Mouse (Mus musculus): ENCODE data around the gene Armc2. TPM values are rescaled to one million over a fixed set of nuclear protein-coding genes. Genes with fewer than 3 reads are reported as not detected.

Armc2 gene
- total RNA-seq, 1 experiment = 1.0 TPM

- no peak for DNase-seq (ENCODE audit: low read depth, low spot score)
- Histone ChIP-seq H3K36me3 (ENCODE audit: control insufficient read depth, insufficient read depth, low read length, poor library complexity, severe bottlenecking) (no peaks in the 10 kb centered on the region), H3K4me1 (ENCODE audit: control insufficient read depth in 2 of 2, insufficient read depth in 2 of 2, low read length in 2 of 2, poor library complexity in 1 of 2) (no peaks in the 10 kb centered on the region), H3K9ac (ENCODE audit: insufficient read depth, low read depth, low read length, poor library complexity, severe bottlenecking) (no peak overlapping the region), H3K4me3 (ENCODE audit: insufficient read depth in 1 of 2, low read depth in 1 of 2, low read length in 2 of 2, poor library complexity in 1 of 2, severe bottlenecking in 1 of 2) (no peak overlapping the region), H3K27ac (ENCODE audit: insufficient read depth, low read depth, low read length, poor library complexity, severe bottlenecking) (no peak overlapping the region), H3K9me3 (ENCODE audit: control insufficient read depth, insufficient read depth, low read depth, low read length) (no peaks in the 10 kb centered on the region)
- no peak for TF ChIP-seq MAFK (IDR thresholded peaks at IDR 0.05; ENCODE audit: insufficient read depth, low read depth, low read length)
- in situ Hi-C loops (cut with MboI; ENCODE audit: low sequenced_read_pairs in 2 of 2, unreplicated experiment in 2 of 2) = no loop called here
Observed at GRCm38 (mm10) chr10:41978403-41979234, 39.6 kb downstream of the Armc2 start.

- H3K9ac ChIP-seq (ENCODE audit: insufficient read depth, low read depth, low read length, poor library complexity, severe bottlenecking) = no peak overlapping the region
- TF ChIP-seq ZNF384 (IDR thresholded peaks at IDR 0.05; ENCODE audit: low read depth, low read length) = no peak
- TF ChIP-seq HCFC1 (IDR thresholded peaks at IDR 0.05; ENCODE audit: borderline replicate concordance, insufficient read depth, low read length) = no peak
- no peak for TF ChIP-seq MAFK (IDR thresholded peaks at IDR 0.05; ENCODE audit: insufficient read depth, low read depth, low read length)
- no peak for TF ChIP-seq CHD2 (IDR thresholded peaks at IDR 0.05; ENCODE audit: low read depth, low read length)
- TF ChIP-seq ZC3H11A (IDR thresholded peaks at IDR 0.05; ENCODE audit: borderline replicate concordance, low read depth, low read length) = no peak
- H3K27ac ChIP-seq (ENCODE audit: insufficient read depth, low read depth, low read length, poor library complexity, severe bottlenecking) = no peak overlapping the region
- H3K9me3 ChIP-seq (ENCODE audit: control insufficient read depth, insufficient read depth, low read depth, low read length) = no peaks in the 10 kb centered on the region
- in situ Hi-C loops (cut with MboI; ENCODE audit: low sequenced_read_pairs in 2 of 2, unreplicated experiment in 2 of 2) = no loop called here
- no peaks in the 10 kb centered on the region for H3K36me3 ChIP-seq (ENCODE audit: control insufficient read depth, insufficient read depth, low read length, poor library complexity, severe bottlenecking)
- H3K4me1 ChIP-seq (ENCODE audit: control insufficient read depth in 2 of 2, insufficient read depth in 2 of 2, low read length in 2 of 2, poor library complexity in 1 of 2) = no peaks in the 10 kb centered on the region
- no peak overlapping the region for H3K4me3 ChIP-seq (ENCODE audit: insufficient read depth in 1 of 2, low read depth in 1 of 2, low read length in 2 of 2, poor library complexity in 1 of 2, severe bottlenecking in 1 of 2)
- no peak for DNase-seq (ENCODE audit: low read depth, low spot score)
Observed at GRCm38 (mm10) chr10:41972676-41973075, 45.6 kb downstream of the Armc2 start.

GRCm38 (mm10) chr10:41967915-41968635 is 50.2 kb downstream of the Armc2 start:
- Histone ChIP-seq H3K4me1 (ENCODE audit: control insufficient read depth in 2 of 2, insufficient read depth in 2 of 2, low read length in 2 of 2, poor library complexity in 1 of 2) (no peaks in the 10 kb centered on the region), H3K9ac (ENCODE audit: insufficient read depth, low read depth, low read length, poor library complexity, severe bottlenecking) (no peak overlapping the region), H3K36me3 (ENCODE audit: control insufficient read depth, insufficient read depth, low read length, poor library complexity, severe bottlenecking) (no peaks in the 10 kb centered on the region), H3K27ac (ENCODE audit: insufficient read depth, low read depth, low read length, poor library complexity, severe bottlenecking) (no peak overlapping the region), H3K4me3 (ENCODE audit: insufficient read depth in 1 of 2, low read depth in 1 of 2, low read length in 2 of 2, poor library complexity in 1 of 2, severe bottlenecking in 1 of 2) (no peak overlapping the region), H3K9me3 (ENCODE audit: control insufficient read depth, insufficient read depth, low read depth, low read length) (no peaks in the 10 kb centered on the region)
- in situ Hi-C loops (cut with MboI; ENCODE audit: low sequenced_read_pairs in 2 of 2, unreplicated experiment in 2 of 2) = no loop called here
- no peak for DNase-seq (ENCODE audit: low read depth, low spot score)
- TF ChIP-seq HCFC1 (IDR thresholded peaks at IDR 0.05; ENCODE audit: borderline replicate concordance, insufficient read depth, low read length) (no peak), MAFK (IDR thresholded peaks at IDR 0.05; ENCODE audit: insufficient read depth, low read depth, low read length) (no peak), CHD2 (IDR thresholded peaks at IDR 0.05; ENCODE audit: low read depth, low read length) (no peak), ZC3H11A (IDR thresholded peaks at IDR 0.05; ENCODE audit: borderline replicate concordance, low read depth, low read length) (no peak), ZNF384 (IDR thresholded peaks at IDR 0.05; ENCODE audit: low read depth, low read length) (no peak)

GRCm38 (mm10) chr10:41962725-41963124 is 55.5 kb downstream of the Armc2 start:
- 0 out of 2 replicates have a peak, but pooled peaks cover 2% of the 10 kb centered on the region for H3K36me3 ChIP-seq (ENCODE audit: control insufficient read depth, insufficient read depth, low read length, poor library complexity, severe bottlenecking)
- no peaks in the 10 kb centered on the region for H3K4me1 ChIP-seq (ENCODE audit: control insufficient read depth in 2 of 2, insufficient read depth in 2 of 2, low read length in 2 of 2, poor library complexity in 1 of 2)
- TF ChIP-seq ZNF384 (IDR thresholded peaks at IDR 0.05; ENCODE audit: low read depth, low read length) = no peak
- no peak for TF ChIP-seq MAFK (IDR thresholded peaks at IDR 0.05; ENCODE audit: insufficient read depth, low read depth, low read length)
- TF ChIP-seq HCFC1 (IDR thresholded peaks at IDR 0.05; ENCODE audit: borderline replicate concordance, insufficient read depth, low read length) = no peak
- TF ChIP-seq CHD2 (IDR thresholded peaks at IDR 0.05; ENCODE audit: low read depth, low read length) = no peak
- TF ChIP-seq ZC3H11A (IDR thresholded peaks at IDR 0.05; ENCODE audit: borderline replicate concordance, low read depth, low read length) = no peak
- no peak overlapping the region for H3K4me3 ChIP-seq (ENCODE audit: insufficient read depth in 1 of 2, low read depth in 1 of 2, low read length in 2 of 2, poor library complexity in 1 of 2, severe bottlenecking in 1 of 2)
- no peak overlapping the region for H3K27ac ChIP-seq (ENCODE audit: insufficient read depth, low read depth, low read length, poor library complexity, severe bottlenecking)
- no peak overlapping the region for H3K9ac ChIP-seq (ENCODE audit: insufficient read depth, low read depth, low read length, poor library complexity, severe bottlenecking)
- in situ Hi-C loops (cut with MboI; ENCODE audit: low sequenced_read_pairs in 2 of 2, unreplicated experiment in 2 of 2) = no loop called here
- no peaks in the 10 kb centered on the region for H3K9me3 ChIP-seq (ENCODE audit: control insufficient read depth, insufficient read depth, low read depth, low read length)
- no peak for DNase-seq (ENCODE audit: low read depth, low spot score)
